Mouse (Mus musculus): Measurements from ENCODE around the gene Dph1.

DNA sequence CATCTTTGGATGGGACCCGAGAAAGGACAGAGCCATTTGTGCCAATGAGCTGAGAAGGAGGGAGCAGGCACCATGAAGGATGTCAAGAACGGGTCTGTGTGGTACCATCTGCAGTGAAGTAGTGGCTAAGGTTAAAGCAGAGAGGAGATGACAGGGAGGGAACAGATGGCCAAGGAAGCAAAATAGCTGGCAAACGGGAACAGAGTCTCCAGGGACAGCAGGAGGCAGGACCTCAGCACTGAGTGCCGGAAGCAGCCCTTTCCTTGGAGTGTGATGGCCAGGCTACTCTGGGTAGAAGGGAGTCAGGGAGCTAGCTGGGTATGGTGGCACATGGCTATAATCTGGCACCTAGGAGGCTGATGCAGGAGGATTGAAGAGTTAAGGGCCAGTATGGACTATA is 7.8 kb upstream of the Dph1 start:
- TF ChIP-seq CTCF (IDR thresholded peaks at IDR 0.05; ENCODE audit: borderline replicate concordance, insufficient read depth, low read depth, low read length) (no peak), POLR2A (IDR thresholded peaks at IDR 0.05; ENCODE audit: borderline replicate concordance, insufficient read depth, low read length) (no peak)

All from cerebellum, adult 2 months (tissue).